Mouse (Mus musculus): ENCODE results near the gene Asah2. TPM values are rescaled to one million over a fixed set of nuclear protein-coding genes. Genes with fewer than 3 reads are reported as not detected.

Gene Asah2
- total and polyA plus RNA-seq, 2 experiments from 2014 or later = 2.1 to 17.6 TPM

DNA sequence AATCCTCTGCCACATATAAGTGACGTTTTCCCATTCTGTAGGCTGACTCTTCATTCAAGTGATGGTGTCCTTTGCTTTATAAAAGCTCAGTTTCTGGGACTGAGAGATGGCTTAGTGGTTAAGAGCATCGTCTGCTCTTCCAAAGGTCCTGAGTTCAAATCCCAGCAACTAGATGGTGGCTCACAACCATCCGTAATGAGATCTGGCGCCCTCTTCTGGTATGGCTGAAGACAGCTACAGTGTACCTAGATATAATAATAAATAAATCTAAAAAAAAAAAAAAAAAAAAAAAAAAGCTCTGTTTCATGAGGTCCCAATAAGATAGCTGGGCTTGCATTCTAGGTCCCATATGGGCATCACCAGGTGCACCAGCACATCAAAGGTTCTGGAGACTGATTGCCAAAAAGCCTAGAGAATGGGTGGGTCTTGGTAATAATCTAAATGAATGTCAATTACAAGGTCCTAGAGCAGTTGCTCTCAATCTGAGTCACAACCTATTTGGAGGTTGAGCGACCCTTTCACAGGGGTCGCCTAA, 9.5 kb upstream of the Asah2 start:
- no peaks in the 10 kb centered on the region for H3K4me1 ChIP-seq (ENCODE audit: control insufficient read depth, insufficient read depth)
- no peak overlapping the region for H3K4me3 ChIP-seq (ENCODE audit: low read depth, low read length)
- H3K9ac ChIP-seq (replicated peaks; ENCODE audit: low read depth, low read length) = no peak overlapping the region
- no peak overlapping the region for H3K4me2 ChIP-seq (ENCODE audit: low read depth, low read length)
- H3K36me3 ChIP-seq (replicated peaks; ENCODE audit: control insufficient read depth, insufficient read depth, low read length) = peaks cover 13% of the 10 kb centered on the region; the same call in 1 of the 2 replicates
- no peak overlapping the region for H3K27ac ChIP-seq (ENCODE audit: low read depth)
- H3K9me3 ChIP-seq (replicated peaks; ENCODE audit: control insufficient read depth, low read length) = no peaks in the 10 kb centered on the region
- ATAC-seq (ENCODE audit: insufficient read depth, low read depth) = no peak
- TF ChIP-seq EP300 (IDR thresholded peaks at IDR 0.05; ENCODE audit: low read depth) (no peak), CTCF (IDR thresholded peaks at IDR 0.05; ENCODE audit: low read depth) (peak; percentile 20; the same call in 1 of the 2 replicates)
- DNase-seq (ENCODE audit: low spot score) = no peak
- no peaks in the 10 kb centered on the region for H3K27me3 ChIP-seq (ENCODE audit: control insufficient read depth, insufficient read depth, low read length)
- 82% methylated on average over 6 of the region's 6 CpGs for WGBS

DNA sequence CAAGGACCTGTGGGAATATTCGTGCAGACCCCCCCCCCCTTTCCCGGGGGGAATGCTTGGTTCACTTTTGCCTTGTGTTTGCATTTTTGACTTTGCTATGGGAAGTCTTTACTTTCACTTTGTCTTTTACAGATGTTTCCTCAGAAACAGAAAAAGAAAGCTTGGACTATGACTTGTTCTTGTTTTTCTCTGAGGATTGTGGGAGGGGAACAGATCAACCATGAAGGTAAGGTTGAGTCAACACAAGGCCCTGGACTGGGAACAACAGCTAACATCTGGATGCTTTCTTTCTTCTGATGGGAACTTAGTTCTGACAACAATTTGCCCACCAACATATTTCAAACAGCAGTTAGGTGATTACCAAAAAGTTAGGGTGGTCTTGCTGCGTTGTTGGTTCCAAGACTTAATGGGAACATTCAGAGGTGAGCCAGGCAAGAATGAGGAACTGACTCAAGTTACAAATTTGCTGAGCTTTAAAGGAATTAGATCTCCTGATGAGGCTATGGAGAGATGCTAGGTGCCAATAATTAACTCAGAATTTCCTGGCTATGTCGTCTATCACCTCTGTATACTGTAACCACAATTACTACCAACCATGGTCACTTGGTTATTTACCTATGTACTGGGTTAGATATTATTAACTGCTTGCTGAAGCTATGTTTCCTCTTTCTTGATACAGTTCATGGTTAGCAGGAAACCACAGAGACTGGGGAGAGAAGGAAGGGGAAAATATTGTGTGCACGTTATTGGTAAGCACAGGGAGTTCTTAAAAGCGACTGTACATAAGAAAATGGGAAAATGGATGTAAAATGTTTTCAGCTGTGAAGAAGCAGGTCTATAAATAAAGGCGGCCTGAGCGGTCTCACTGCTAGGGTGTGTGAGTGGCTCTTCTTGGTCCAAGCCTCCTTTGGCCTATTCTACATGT, 4.1 kb upstream of the Asah2 start:
- Histone ChIP-seq H3K9ac (replicated peaks; ENCODE audit: low read depth, low read length) (no peak overlapping the region), H3K9me3 (replicated peaks; ENCODE audit: control insufficient read depth, low read length) (no peaks in the 10 kb centered on the region), H3K4me3 (ENCODE audit: low read depth, low read length) (no peak overlapping the region), H3K27me3 (ENCODE audit: control insufficient read depth, insufficient read depth, low read length) (no peaks in the 10 kb centered on the region), H3K27ac (ENCODE audit: low read depth) (no peak overlapping the region), H3K36me3 (replicated peaks; ENCODE audit: control insufficient read depth, insufficient read depth, low read length) (no peaks in the 10 kb centered on the region), H3K4me1 (ENCODE audit: control insufficient read depth, insufficient read depth) (peaks cover 9% of the 10 kb centered on the region), H3K4me2 (ENCODE audit: low read depth, low read length) (no peak overlapping the region)
- 79% methylated on average over 8 of the region's 8 CpGs for WGBS
- no peak for ATAC-seq (ENCODE audit: insufficient read depth, low read depth)
- no peak for TF ChIP-seq CTCF (IDR thresholded peaks at IDR 0.05; ENCODE audit: low read depth)
- no peak for TF ChIP-seq EP300 (IDR thresholded peaks at IDR 0.05; ENCODE audit: low read depth)
- DNase-seq (ENCODE audit: low spot score) = no peak

DNA sequence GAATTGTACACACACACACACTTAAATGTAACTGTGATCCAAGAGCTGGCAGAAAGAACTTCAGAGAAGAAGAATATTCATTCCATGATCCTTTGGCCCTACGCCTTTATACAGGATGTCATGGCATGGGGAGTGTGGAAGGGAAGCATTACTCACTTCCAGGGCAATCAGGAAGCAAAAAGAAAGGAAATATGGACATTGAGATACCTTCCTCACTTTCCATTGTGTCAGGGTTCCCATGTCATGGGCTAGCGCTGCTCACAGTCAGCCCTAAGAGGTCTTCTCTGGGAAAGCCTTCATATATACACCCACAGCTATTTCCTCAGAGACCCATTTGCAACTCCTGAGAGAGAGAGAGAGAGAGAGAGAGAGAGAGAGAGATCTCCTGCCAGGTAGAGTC, 1.3 kb downstream of the Asah2 start:
- H3K27ac ChIP-seq (ENCODE audit: low read depth) = peak overlapping the region; percentile 97
- H3K9ac ChIP-seq (replicated peaks; ENCODE audit: low read depth, low read length) = peak overlapping the region; percentile 89; the same call in 1 of the 2 replicates
- WGBS = 71% methylated on average over 2 of the region's 2 CpGs

DNA sequence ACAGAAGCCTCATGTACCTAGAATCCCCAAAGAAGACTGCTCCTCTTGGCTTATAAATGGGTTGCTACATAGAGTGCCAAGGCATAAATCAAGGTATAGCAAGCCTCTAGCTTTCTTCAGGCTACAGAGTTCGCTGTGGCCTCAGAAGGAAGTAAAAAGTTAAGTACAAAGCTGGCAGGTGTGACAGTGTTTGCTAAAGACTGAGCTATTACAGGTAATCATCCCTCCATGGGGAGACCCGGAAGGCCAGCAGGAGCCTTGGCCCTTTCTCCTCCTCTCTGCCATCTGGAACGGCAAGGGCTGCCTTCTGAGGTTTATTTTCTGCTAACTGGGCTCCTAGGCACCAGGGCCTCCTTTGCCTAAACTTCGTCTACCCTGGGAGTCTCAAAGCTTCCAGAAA, 3.8 kb downstream of the Asah2 start:
- 89% methylated on average over 4 of the region's 4 CpGs for WGBS
- no peak overlapping the region for H3K27ac ChIP-seq (ENCODE audit: low read depth)
- no peak overlapping the region for H3K4me2 ChIP-seq (ENCODE audit: low read depth, low read length)
- TF ChIP-seq CTCF (IDR thresholded peaks at IDR 0.05; ENCODE audit: low read depth) (no peak), EP300 (IDR thresholded peaks at IDR 0.05; ENCODE audit: low read depth) (no peak)
- H3K9me3 ChIP-seq (replicated peaks; ENCODE audit: control insufficient read depth, low read length) = no peaks in the 10 kb centered on the region
- no peaks in the 10 kb centered on the region for H3K36me3 ChIP-seq (replicated peaks; ENCODE audit: control insufficient read depth, insufficient read depth, low read length)
- H3K9ac ChIP-seq (replicated peaks; ENCODE audit: low read depth, low read length) = no peak overlapping the region
- ATAC-seq (ENCODE audit: insufficient read depth, low read depth) (no peak), DNase-seq (ENCODE audit: low spot score) (no peak)
- H3K4me1 ChIP-seq (ENCODE audit: control insufficient read depth, insufficient read depth) = peaks cover 14% of the 10 kb centered on the region; the same call in 1 of the 2 replicates
- H3K27me3 ChIP-seq (ENCODE audit: control insufficient read depth, insufficient read depth, low read length) = no peaks in the 10 kb centered on the region
- H3K4me3 ChIP-seq (ENCODE audit: low read depth, low read length) = no peak overlapping the region

More for the DNA sequence above, 1.3 kb downstream of the Asah2 start:
- H3K4me2 ChIP-seq (ENCODE audit: low read depth, low read length) = peak overlapping the region; percentile 68
- peaks cover 24% of the 10 kb centered on the region for H3K4me1 ChIP-seq (ENCODE audit: control insufficient read depth, insufficient read depth)
- peak overlapping the region; percentile 91 for H3K4me3 ChIP-seq (ENCODE audit: low read depth, low read length)
- TF ChIP-seq EP300 (IDR thresholded peaks at IDR 0.05; ENCODE audit: low read depth) = 0 out of 2 replicates have a peak, but pooled peaks have one; percentile 27
- TF ChIP-seq CTCF (IDR thresholded peaks at IDR 0.05; ENCODE audit: low read depth) = no peak
- H3K27me3 ChIP-seq (ENCODE audit: control insufficient read depth, insufficient read depth, low read length) = no peaks in the 10 kb centered on the region
- H3K36me3 ChIP-seq (replicated peaks; ENCODE audit: control insufficient read depth, insufficient read depth, low read length) = no peaks in the 10 kb centered on the region
- H3K9me3 ChIP-seq (replicated peaks; ENCODE audit: control insufficient read depth, low read length) = no peaks in the 10 kb centered on the region
- ATAC-seq (ENCODE audit: insufficient read depth, low read depth) (0 out of 2 replicates have a peak, but pooled peaks have one; percentile 18), DNase-seq (ENCODE audit: low spot score) (peak; percentile 57)

DNA sequence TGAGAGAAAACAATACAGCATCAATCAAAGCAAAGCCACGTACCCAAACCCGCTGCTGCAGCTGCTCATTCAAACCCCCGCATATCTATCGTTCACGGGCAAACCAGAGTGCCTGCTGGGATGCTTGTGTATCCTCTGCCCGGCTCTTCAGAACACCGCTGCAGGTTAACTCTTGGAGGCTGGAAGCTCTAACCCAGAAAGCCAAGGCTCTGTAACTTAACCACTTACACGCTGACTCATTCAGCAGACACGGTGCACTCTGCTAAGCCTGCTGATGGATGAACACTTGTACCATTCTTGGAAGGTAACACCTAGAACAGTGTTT, 5.1 kb downstream of the Asah2 start:
- 21% methylated on average over 9 of the region's 9 CpGs for WGBS
- H3K9ac ChIP-seq (replicated peaks; ENCODE audit: low read depth, low read length) = no peak overlapping the region

More for the DNA sequence above, 5.1 kb downstream of the Asah2 start:
- H3K27me3 ChIP-seq (ENCODE audit: control insufficient read depth, insufficient read depth, low read length) = no peaks in the 10 kb centered on the region
- no peak for ATAC-seq (ENCODE audit: insufficient read depth, low read depth)
- DNase-seq (ENCODE audit: low spot score) = no peak
- H3K9me3 ChIP-seq (replicated peaks; ENCODE audit: control insufficient read depth, low read length) = no peaks in the 10 kb centered on the region
- H3K4me1 ChIP-seq (ENCODE audit: control insufficient read depth, insufficient read depth) = peaks cover 14% of the 10 kb centered on the region; the same call in 1 of the 2 replicates
- H3K27ac ChIP-seq (ENCODE audit: low read depth) = no peak overlapping the region
- H3K4me2 ChIP-seq (ENCODE audit: low read depth, low read length) = peak overlapping the region; percentile 37
- no peak for TF ChIP-seq CTCF (IDR thresholded peaks at IDR 0.05; ENCODE audit: low read depth)
- no peaks in the 10 kb centered on the region for H3K36me3 ChIP-seq (replicated peaks; ENCODE audit: control insufficient read depth, insufficient read depth, low read length)
- H3K4me3 ChIP-seq (ENCODE audit: low read depth, low read length) = peak overlapping the region; percentile 16; the same call in 1 of the 2 replicates

All from heart, postnatal 0 days (tissue).